Mouse (Mus musculus): ENCODE measurements around the gene Gulp1.

- TF ChIP-seq CTCF (IDR thresholded peaks at IDR 0.05; ENCODE audit: control insufficient read depth, insufficient read depth, insufficient read length) (no peak), MAX (IDR thresholded peaks at IDR 0.05) (no peak)
These were observed 62.2 kb downstream of the Gulp1 start for GRCm38 (mm10) chr1:44613294-44614041.

Measured in C2C12 (cell line).